Mouse (Mus musculus) E14TG2a.4 (cell line): ENCODE measurements at regions not wholly inside any gene's neighbourhood (a gene's known extent, or its start where the extent isn't known, plus 50 kb on each side); places are given as distances from the start of the nearest gene placed in this dataset.

Experiments used
- CTCF ChIP-seq: conservative IDR thresholded peaks from 2 replicates; pipeline ENCODE4 v1.5.1; 2014; ENCODE audit warnings: low read length
- NANOG ChIP-seq: IDR thresholded peaks from 2 replicates; pipeline ENCODE4 v1.6.1; 2014; ENCODE audit warnings: borderline replicate concordance, low read length, mixed read lengths
- POU5F1 ChIP-seq: IDR thresholded peaks from 2 replicates; pipeline ENCODE4 v1.6.1; 2014; ENCODE audit warnings: low read length, borderline replicate concordance

DNA sequence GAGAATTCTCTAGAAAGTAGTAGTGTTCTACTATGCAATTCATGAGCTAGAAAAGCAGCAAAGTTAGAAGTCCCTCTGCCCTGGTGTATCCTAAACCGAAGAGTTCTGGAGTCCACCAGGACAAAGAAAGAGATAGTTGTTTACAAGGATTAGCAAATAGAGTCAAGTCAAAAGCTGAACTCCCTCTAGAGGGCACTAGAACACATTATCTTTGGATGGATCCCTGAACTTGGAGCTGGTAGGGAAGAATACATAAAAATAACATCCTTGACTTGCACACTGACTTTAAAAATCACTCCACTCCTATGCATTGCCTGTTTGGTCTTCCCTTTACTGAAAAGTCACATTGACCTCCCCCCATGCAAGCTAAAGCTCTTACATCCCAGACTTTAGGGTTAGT lies 205.3 kb upstream of the Arhgap42 start:
- TF ChIP-seq CTCF = no peak; the same call in 1 of the 2 replicates
- no peak for TF ChIP-seq POU5F1
- no peak for TF ChIP-seq NANOG
